Mouse (Mus musculus) kidney, postnatal 10 days (tissue): ENCODE measurements around the gene Cadm2.

Experiments used
- DNase-seq: peaks from one replicate; pipeline ENCODE4 v3.0.0; 2021; ENCODE audit warnings: mixed read lengths

Gene Cadm2

DNA sequence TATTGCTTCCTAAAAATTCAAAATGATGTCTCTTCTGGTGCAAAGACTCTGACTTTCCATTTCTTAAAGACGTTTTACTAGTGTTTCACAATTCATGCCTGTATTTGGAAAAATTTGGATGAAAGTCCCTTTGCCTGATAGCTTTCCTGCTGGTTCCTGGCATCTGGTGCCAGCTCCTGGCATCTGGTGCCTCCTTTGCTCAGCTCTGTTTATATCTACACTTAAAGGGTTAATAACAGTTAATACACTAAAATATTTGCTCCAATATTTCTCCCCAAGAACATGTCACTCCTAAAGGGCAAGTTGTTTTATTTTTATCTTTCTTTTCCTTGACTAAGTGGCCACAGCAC lies 969.7 kb downstream of the Cadm2 start:
- no peak for DNase-seq

DNA sequence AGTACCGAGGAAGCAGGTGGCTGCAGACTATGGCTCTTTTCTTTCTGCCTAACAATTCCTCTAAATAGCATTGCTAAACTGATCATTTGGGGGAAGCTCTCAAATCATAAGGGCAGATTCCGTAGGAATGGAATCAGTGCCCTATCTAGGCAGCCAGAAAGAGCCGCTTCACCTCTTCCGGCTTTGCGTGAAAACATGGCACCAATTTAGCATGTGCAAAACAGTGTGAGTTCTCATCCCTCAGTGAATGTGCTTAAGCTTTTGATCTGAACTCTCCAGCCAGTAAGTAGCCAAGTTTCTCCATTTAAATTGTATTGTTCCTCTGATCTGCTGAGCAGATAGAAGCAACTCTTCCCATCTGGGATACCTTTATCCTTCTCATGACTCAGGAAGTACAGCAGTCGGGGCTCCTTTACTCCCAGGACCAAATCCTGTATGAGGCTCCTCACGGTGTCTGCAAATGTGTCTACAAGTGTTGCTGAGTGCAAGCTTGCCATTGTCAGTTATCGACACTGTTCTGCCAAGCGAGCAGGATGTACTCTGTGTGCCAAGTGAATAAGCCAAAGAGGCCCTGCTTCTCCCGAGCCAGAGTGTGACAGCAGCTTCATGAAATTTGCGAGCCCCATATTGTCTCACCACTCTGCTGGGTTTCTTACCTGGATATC lies 970.2 kb downstream of the Cadm2 start:
- no peak for DNase-seq

GRCm38 (mm10) chr16:66647798-66648197 lies 972.9 kb downstream of the Cadm2 start:
- no peak for DNase-seq

DNA sequence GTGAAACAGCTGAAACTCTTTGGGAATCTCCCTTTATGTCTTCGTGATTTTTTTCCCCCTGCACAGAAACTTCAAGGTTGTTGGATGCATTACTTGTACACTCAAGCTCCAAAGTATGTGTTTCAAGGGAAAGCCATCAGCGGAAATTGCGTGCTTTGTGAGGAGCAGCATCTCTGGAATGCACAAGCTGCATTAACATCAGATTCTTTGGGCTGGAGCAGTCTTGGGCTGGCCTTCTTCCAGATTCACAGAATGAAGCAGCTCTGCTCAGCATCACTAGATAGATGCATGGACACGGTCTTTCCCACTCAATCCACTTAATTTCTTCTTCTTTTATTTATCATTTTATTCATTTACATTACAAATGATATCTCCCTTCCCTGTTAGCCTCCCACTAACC lies 977.1 kb downstream of the Cadm2 start:
- no peak for DNase-seq

DNA sequence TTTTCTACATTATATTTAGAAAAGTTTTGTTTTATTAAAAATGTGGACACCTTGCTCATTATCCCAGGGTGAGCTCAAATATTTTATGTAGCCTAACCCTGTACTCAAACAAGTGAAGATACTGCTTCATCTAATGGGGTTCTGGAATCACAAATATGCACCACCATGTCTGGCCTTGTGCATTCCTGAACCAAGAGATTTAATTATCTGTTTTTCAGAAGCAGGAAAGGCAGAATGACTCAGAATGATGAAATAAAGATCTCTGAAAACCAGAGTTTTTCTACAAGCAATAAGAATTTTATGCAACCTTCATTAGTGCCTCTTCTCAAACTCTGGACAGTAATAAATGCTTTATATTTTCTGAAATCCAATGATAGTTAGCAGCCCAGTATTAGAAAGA lies 993.2 kb downstream of the Cadm2 start:
- DNase-seq = no peak

GRCm38 (mm10) chr16:66622423-66622822 lies 998.3 kb downstream of the Cadm2 start:
- no peak for DNase-seq

- no peak for DNase-seq
These were observed 1008.1 kb downstream of the Cadm2 start for GRCm38 (mm10) chr16:66612624-66613023.
